Mouse (Mus musculus) spleen, adult 2 months (tissue): ENCODE results near the gene Qpctl.

Source experiments
- CTCF ChIP-seq: fragments of 200-500 bp; IDR thresholded peaks from 2 replicates; pipeline ENCODE4 v1.5.1; 2011; ENCODE audit warnings: mild to moderate bottlenecking, inconsistent platforms; ENCODE audit not compliant: insufficient read depth, insufficient read length, insufficient replicate concordance; ENCODE audit errors: extremely low read depth
- POLR2A ChIP-seq: fragments of 200-500 bp; IDR thresholded peaks from 2 replicates; pipeline ENCODE4 v1.6.1; 2011; ENCODE audit warnings: low read depth, low read length, inconsistent platforms

GRCm38 (mm10) chr7:19184758-19185157 is 35.7 kb upstream of the Qpctl start:
- no peak for TF ChIP-seq CTCF
- TF ChIP-seq POLR2A = no peak
